Mouse (Mus musculus): ENCODE measurements at regions not wholly inside any gene's neighbourhood (a gene's known extent, or its start where the extent isn't known, plus 50 kb on each side); places are given as distances from the start of the nearest gene placed in this dataset.

GRCm38 (mm10) chr2:79132518-79132845, 122.7 kb upstream of the Itga4 start:
- TF ChIP-seq CTCF (conservative IDR thresholded peaks at IDR 0.05; ENCODE audit: insufficient read depth, insufficient read length, low read depth, low read length) (no peak), POLR2A (IDR thresholded peaks at IDR 0.05; ENCODE audit: low read depth, low read length) (no peak)

All from kidney, adult 2 months (tissue).